Mouse (Mus musculus) kidney, postnatal 0 days (tissue): ENCODE measurements around the gene Zfp867. TPM values are rescaled to one million over a fixed set of nuclear protein-coding genes. Genes with fewer than 3 reads are reported as not detected.

Source experiments
- ATAC-seq: fragments of 200-750 bp; cut with Nextera tagmentation; replicated peaks from 2 replicates; pipeline ENCODE4 v1.8.0; 2017; ENCODE audit warnings: low read depth, moderate number of reproducible peaks, moderate TSS enrichment, moderate library complexity; ENCODE audit not compliant: low FRiP score
- DNase-seq: peaks from one replicate; pipeline ENCODE4 v3.0.0-alpha.2; 2016; ENCODE audit warnings: low spot score
- H3K27ac ChIP-seq: fragments of 300-500 bp; sonication (generic); 2 replicates; pipeline ENCODE4 v1.5.1; 2014; ENCODE audit warnings: mild to moderate bottlenecking
- H3K27me3 ChIP-seq: fragments of 300-500 bp; sonication (generic); 2 replicates; pipeline ENCODE4 v1.6.1; 2014; ENCODE audit warnings: low read length, mixed read lengths; ENCODE audit not compliant: insufficient read depth
- H3K36me3 ChIP-seq: fragments of 300-500 bp; sonication (generic); 2 replicates; pipeline ENCODE4 v1.6.1; 2014; ENCODE audit warnings: low read length, mixed read lengths; ENCODE audit not compliant: insufficient read depth
- H3K4me1 ChIP-seq: fragments of 300-500 bp; sonication (generic); replicated peaks from 2 replicates; pipeline ENCODE4 v1.6.1; 2014; ENCODE audit warnings: antibody characterized with exemption, low read length, mixed read lengths; ENCODE audit not compliant: insufficient read depth
- H3K4me2 ChIP-seq: fragments of 300-500 bp; sonication (generic); 2 replicates; pipeline ENCODE4 v1.6.1; 2014; ENCODE audit warnings: mild to moderate bottlenecking, low read length, moderate library complexity, mixed read lengths
- H3K4me3 ChIP-seq: fragments of 300-500 bp; sonication (generic); replicated peaks from 2 replicates; pipeline ENCODE4 v1.5.1; 2014; ENCODE audit warnings: low read depth, low read length
- H3K9ac ChIP-seq: fragments of 300-500 bp; sonication (generic); 2 replicates; pipeline ENCODE4 v1.6.1; 2014; ENCODE audit warnings: low read depth, low read length
- H3K9me3 ChIP-seq: fragments of 300-500 bp; sonication (generic); replicated peaks from 2 replicates; pipeline ENCODE4 v1.6.1; 2016; ENCODE audit warnings: low read length, inconsistent platforms, mixed read lengths
- CTCF ChIP-seq: IDR thresholded peaks from 2 replicates; pipeline ENCODE4 v1.5.1; 2016; ENCODE audit warnings: antibody characterized with exemption, low read depth, mild to moderate bottlenecking, moderate library complexity
- WGBS: fragments of 180-500 bp; shearing (Covaris S2); extraction: QIAGEN DNeasy Blood & Tissue Kit; methylation state at CpG from one replicate; pipeline ENCODE4 v1.1.7; 2014; 5-methylcytosine and 5-hydroxymethylcytosine counted together
- polyA plus RNA-seq: library from polyadenylated mRNA; unstranded; fragments of >200 nt; fragmentation: Nextera tagmentation; extraction: Ambion mirVana; gene quantifications from 2 replicates; pipeline ENCODE4 v1.2.1, GENCODE M21; 2015

The Zfp867 gene
- polyA plus RNA-seq, 1 experiment from 2014 or later: 7.5 TPM

DNA sequence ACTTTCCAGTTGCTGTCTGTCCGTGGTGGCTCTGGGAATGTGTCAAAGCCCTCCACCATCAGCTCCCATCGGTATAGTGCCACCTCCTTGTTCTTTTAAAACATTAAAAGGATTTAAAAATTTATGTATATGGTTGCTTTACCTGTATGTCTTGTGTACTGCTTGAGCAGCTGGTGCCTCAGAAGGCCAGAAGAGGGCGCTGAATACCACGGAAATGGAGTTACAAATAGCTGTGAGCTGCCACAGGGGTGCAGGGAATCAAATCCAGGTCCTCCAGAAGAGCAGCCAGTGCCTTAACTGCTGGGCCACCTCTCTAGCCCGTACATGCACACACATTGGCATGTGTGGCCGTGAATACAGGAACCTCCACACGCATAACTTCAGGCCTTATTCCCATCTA lies 25.5 kb upstream of the Zfp867 start:
- peaks cover 83% of the 10 kb centered on the region for H3K36me3 ChIP-seq
- H3K9ac ChIP-seq: no peak overlapping the region
- no peak overlapping the region for H3K27ac ChIP-seq
- WGBS: 93% methylated on average over 7 of the region's 7 CpGs
- H3K4me1 ChIP-seq: no peaks in the 10 kb centered on the region
- H3K4me2 ChIP-seq: no peak overlapping the region
- DNase-seq: no peak
- no peak overlapping the region for H3K4me3 ChIP-seq
- ATAC-seq: no peak
- no peaks in the 10 kb centered on the region for H3K9me3 ChIP-seq
- TF ChIP-seq CTCF: no peak
- H3K27me3 ChIP-seq: no peaks in the 10 kb centered on the region

- H3K36me3 ChIP-seq: peaks cover 82% of the 10 kb centered on the region
- WGBS: 92% methylated on average over 6 of the region's 6 CpGs
- ATAC-seq: no peak
These were observed 24.5 kb upstream of the Zfp867 start for GRCm38 (mm10) chr11:59496672-59497310.

GRCm38 (mm10) chr11:59486222-59486621 lies 13.9 kb upstream of the Zfp867 start:
- no peak for TF ChIP-seq CTCF
- ATAC-seq (no peak), DNase-seq (no peak)
- Histone ChIP-seq H3K4me1 (no peaks in the 10 kb centered on the region), H3K4me3 (no peak overlapping the region), H3K9ac (no peak overlapping the region), H3K27me3 (no peaks in the 10 kb centered on the region), H3K4me2 (no peak overlapping the region), H3K27ac (no peak overlapping the region), H3K9me3 (no peaks in the 10 kb centered on the region), H3K36me3 (peaks cover 42% of the 10 kb centered on the region)
- 85% methylated on average over 8 of the region's 8 CpGs for WGBS

More at GRCm38 (mm10) chr11:59496672-59497310, 24.5 kb upstream of the Zfp867 start:
- no peak for TF ChIP-seq CTCF
- Histone ChIP-seq H3K4me1 (no peaks in the 10 kb centered on the region), H3K4me2 (no peak overlapping the region), H3K27ac (no peak overlapping the region), H3K27me3 (no peaks in the 10 kb centered on the region), H3K9me3 (no peaks in the 10 kb centered on the region), H3K9ac (no peak overlapping the region), H3K4me3 (no peak overlapping the region)
- no peak for DNase-seq

DNA sequence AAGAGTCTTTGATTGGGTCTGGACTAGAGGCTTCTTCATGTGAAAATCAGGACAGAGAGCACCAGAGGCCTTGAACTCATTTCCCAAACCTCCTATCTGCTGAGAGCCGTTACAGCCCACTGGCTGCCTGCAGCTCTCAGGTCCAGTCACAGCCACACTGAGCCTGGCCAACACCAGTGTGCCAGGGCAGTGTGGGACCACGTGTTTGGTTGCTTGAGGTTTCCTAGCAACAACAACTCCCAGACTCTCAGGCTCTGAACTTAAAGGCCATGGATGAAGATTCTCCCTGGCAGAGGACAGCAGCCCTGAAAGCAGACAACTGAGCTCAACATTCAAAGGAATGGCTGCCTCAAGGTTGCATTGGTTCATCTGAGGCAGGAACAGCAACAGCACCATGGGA lies 13.4 kb upstream of the Zfp867 start:
- TF ChIP-seq CTCF: no peak
- no peak overlapping the region for H3K9ac ChIP-seq
- H3K9me3 ChIP-seq: no peaks in the 10 kb centered on the region
- no peak for ATAC-seq
- H3K27me3 ChIP-seq: no peaks in the 10 kb centered on the region
- no peak for DNase-seq
- 34% methylated on average over 2 of the region's 2 CpGs for WGBS
- no peak overlapping the region for H3K4me2 ChIP-seq
- H3K27ac ChIP-seq: no peak overlapping the region
- peaks cover 36% of the 10 kb centered on the region for H3K36me3 ChIP-seq
- no peaks in the 10 kb centered on the region for H3K4me1 ChIP-seq
- no peak overlapping the region for H3K4me3 ChIP-seq

DNA sequence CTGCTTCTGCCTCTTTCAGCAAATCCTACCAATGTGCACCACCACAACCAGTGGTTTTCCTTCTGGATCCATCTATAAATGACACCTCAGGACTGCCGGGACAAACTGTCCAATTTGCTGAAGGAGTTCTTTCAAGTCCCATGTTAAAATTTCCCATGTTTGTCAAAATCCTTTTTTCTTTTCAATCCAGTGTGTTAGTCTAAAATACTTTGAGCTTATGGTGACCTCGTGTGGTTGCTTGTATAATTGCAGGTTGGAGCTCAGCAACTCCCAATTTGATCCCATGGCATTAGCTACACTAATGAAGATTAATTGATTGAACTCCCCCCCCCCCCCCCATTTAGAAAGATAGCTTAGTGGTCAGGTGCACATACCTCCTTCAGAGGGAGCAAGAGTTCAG lies 10.9 kb upstream of the Zfp867 start:
- Histone ChIP-seq H3K27ac (no peak overlapping the region), H3K4me2 (no peak overlapping the region), H3K4me3 (no peak overlapping the region), H3K9ac (no peak overlapping the region), H3K9me3 (no peaks in the 10 kb centered on the region), H3K36me3 (peaks cover 23% of the 10 kb centered on the region), H3K4me1 (no peaks in the 10 kb centered on the region), H3K27me3 (no peaks in the 10 kb centered on the region)
- 3% methylated on average over 2 of the region's 2 CpGs for WGBS
- DNase-seq (peak; percentile 90), ATAC-seq (no peak)
- TF ChIP-seq CTCF: peak; percentile 79

- DNase-seq: no peak
These were observed 5.0 kb upstream of the Zfp867 start for GRCm38 (mm10) chr11:59477240-59477639.

More at GRCm38 (mm10) chr11:59477240-59477639, 5.0 kb upstream of the Zfp867 start:
- Histone ChIP-seq H3K27me3 (no peaks in the 10 kb centered on the region), H3K4me3 (no peak overlapping the region), H3K9me3 (no peaks in the 10 kb centered on the region), H3K4me1 (no peaks in the 10 kb centered on the region), H3K27ac (no peak overlapping the region), H3K4me2 (no peak overlapping the region), H3K9ac (no peak overlapping the region), H3K36me3 (no peaks in the 10 kb centered on the region)
- WGBS: 70% methylated on average over 6 of the region's 6 CpGs
- no peak for TF ChIP-seq CTCF
- ATAC-seq: no peak
